Mouse (Mus musculus) liver, adult 2 months (tissue): ENCODE results near the gene Prx. TPM values are rescaled to one million over a fixed set of nuclear protein-coding genes. Genes with fewer than 3 reads are reported as not detected.
A peak's percentile ranks its signal among the peaks of the same experiment; 100 is the strongest.

Source experiments
- DNase-seq: peaks from one replicate; pipeline ENCODE4 v3.0.0-alpha.2; 2011; ENCODE audit warnings: low read depth, low spot score; ENCODE audit errors: extremely low read depth
- H3K27ac ChIP-seq: fragments of 200-500 bp; replicated peaks from 2 replicates; pipeline ENCODE4 v1.5.1; 2012; ENCODE audit warnings: low read depth, mild to moderate bottlenecking, control low read depth, inconsistent platforms, low read length; ENCODE audit not compliant: insufficient read depth
- H3K27me3 ChIP-seq: fragments of 200-500 bp; 2 replicates; pipeline ENCODE4 v1.6.1; 2012; ENCODE audit warnings: mild to moderate bottlenecking, moderate library complexity, low read length, inconsistent platforms; ENCODE audit not compliant: control insufficient read depth, insufficient read depth
- H3K36me3 ChIP-seq: fragments of 200-500 bp; 2 replicates; pipeline ENCODE4 v1.6.1; 2012; ENCODE audit warnings: low read length, inconsistent platforms; ENCODE audit not compliant: control insufficient read depth, insufficient read depth
- H3K4me1 ChIP-seq: fragments of 200-500 bp; 2 replicates; pipeline ENCODE4 v1.6.1; 2011; ENCODE audit warnings: low read length; ENCODE audit not compliant: control insufficient read depth, insufficient read depth
- H3K4me3 ChIP-seq: fragments of 200-500 bp; 2 replicates; pipeline ENCODE4 v1.5.1; 2011; ENCODE audit warnings: low read depth, mild to moderate bottlenecking, control low read depth, low read length, moderate library complexity; ENCODE audit not compliant: insufficient read depth
- H3K79me2 ChIP-seq: fragments of 200-500 bp; 2 replicates; pipeline ENCODE4 v1.6.1; 2012; ENCODE audit warnings: inconsistent platforms, mild to moderate bottlenecking, low read length, moderate library complexity; ENCODE audit not compliant: control insufficient read depth, insufficient read depth
- H3K9ac ChIP-seq: fragments of 200-500 bp; 2 replicates; pipeline ENCODE4 v1.6.1; 2012; ENCODE audit warnings: low read depth, mild to moderate bottlenecking, control low read depth, inconsistent platforms, low read length
- CTCF ChIP-seq: fragments of 200-500 bp; IDR thresholded peaks from 2 replicates; pipeline ENCODE4 v1.5.1; 2011; ENCODE audit warnings: low read depth, low read length, control low read depth
- POLR2A ChIP-seq: fragments of 200-500 bp; IDR thresholded peaks from 2 replicates; pipeline ENCODE4 v1.6.1; 2011; ENCODE audit warnings: low read length, control low read depth; ENCODE audit not compliant: insufficient read depth; ENCODE audit errors: extremely low read depth
- WGBS: fragments of 180-500 bp; shearing (Covaris S2); methylation state at CpG from one replicate; pipeline ENCODE4 v1.1.7; 2018; 5-methylcytosine and 5-hydroxymethylcytosine counted together
- polyA plus RNA-seq: library from polyadenylated mRNA; depleted of rRNA; stranded (reverse); fragments of >200 nt; gene quantifications from 2 replicates; pipeline ENCODE4 v1.2.3, GENCODE M21; 2012
- total RNA-seq: library from RNA; depleted of rRNA; stranded (reverse); fragments of >200 nt; gene quantifications from 2 replicates; pipeline ENCODE4 v1.2.3, GENCODE M21; 2014

The Prx gene
- total and polyA plus RNA-seq, 2 experiments, result 0.07 TPM; not detected in 1

DNA sequence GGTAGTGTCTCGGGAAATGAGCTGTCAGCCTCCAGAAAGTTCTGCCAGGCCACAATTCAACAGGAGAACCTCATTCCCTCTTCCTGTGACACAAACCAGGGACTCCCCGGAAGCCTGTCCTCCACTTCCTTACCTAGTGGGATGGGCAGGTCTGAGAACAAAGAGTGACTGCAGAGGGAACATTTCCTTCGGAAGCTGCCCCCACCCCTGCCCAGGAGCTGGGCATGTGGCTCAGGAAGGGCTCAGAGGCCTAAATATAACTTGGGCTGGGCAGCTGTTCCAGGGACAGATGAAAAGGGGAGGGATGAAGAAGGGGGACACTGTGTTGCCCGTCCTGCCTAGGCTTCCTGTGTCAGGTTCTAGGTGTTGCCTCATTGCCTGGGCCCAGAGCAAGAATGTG, 2.5 kb downstream of the Prx start:
- Histone ChIP-seq H3K4me1 (peaks cover 1% of the 10 kb centered on the region; the same call in 1 of the 2 replicates), H3K27me3 (no peaks in the 10 kb centered on the region), H3K79me2 (no peaks in the 10 kb centered on the region), H3K27ac (no peak overlapping the region), H3K36me3 (no peaks in the 10 kb centered on the region), H3K4me3 (no peak overlapping the region), H3K9ac (no peak overlapping the region)
- TF ChIP-seq CTCF (no peak), POLR2A (no peak)
- 73% methylated on average over 4 of the region's 4 CpGs for WGBS
- no peak for DNase-seq

DNA sequence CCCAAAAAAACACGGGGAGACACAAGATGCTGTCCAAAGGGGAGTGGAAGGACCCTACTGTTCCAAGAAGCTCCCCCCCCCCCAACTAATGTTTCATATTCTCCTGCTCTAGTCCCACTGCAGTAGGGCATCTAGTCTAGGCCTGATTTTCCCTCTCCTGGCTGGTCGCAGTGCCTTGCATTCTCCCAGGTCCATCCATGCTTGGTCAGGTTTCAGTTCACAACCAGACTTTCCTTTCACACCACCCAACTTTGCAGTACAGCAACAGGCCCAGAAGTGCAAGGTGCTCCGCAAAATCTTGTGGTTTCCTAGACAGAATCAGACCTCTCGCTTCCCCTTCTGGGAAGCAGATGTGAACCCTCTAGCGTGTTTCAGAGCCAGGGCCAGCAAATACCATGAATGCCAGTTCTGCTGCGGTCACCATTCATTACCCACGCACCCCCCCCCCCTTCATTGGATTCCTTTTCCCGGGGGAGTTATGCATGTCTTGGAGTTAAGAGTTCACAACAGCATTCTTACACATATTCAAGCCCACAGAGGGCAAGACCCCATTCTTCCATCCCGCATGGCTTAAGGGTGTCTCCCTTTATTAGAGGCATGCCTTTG, 7.7 kb downstream of the Prx start:
- no peaks in the 10 kb centered on the region for H3K36me3 ChIP-seq
- 0 out of 2 replicates have a peak, but pooled peaks cover 1% of the 10 kb centered on the region for H3K4me1 ChIP-seq
- no peak overlapping the region for H3K9ac ChIP-seq
- no peaks in the 10 kb centered on the region for H3K27me3 ChIP-seq
- TF ChIP-seq POLR2A (no peak), CTCF (no peak)
- no peak overlapping the region for H3K27ac ChIP-seq
- H3K79me2 ChIP-seq, result no peaks in the 10 kb centered on the region
- no peak overlapping the region for H3K4me3 ChIP-seq
- DNase-seq, result no peak
- WGBS, result 77% methylated on average over 9 of the region's 9 CpGs

DNA sequence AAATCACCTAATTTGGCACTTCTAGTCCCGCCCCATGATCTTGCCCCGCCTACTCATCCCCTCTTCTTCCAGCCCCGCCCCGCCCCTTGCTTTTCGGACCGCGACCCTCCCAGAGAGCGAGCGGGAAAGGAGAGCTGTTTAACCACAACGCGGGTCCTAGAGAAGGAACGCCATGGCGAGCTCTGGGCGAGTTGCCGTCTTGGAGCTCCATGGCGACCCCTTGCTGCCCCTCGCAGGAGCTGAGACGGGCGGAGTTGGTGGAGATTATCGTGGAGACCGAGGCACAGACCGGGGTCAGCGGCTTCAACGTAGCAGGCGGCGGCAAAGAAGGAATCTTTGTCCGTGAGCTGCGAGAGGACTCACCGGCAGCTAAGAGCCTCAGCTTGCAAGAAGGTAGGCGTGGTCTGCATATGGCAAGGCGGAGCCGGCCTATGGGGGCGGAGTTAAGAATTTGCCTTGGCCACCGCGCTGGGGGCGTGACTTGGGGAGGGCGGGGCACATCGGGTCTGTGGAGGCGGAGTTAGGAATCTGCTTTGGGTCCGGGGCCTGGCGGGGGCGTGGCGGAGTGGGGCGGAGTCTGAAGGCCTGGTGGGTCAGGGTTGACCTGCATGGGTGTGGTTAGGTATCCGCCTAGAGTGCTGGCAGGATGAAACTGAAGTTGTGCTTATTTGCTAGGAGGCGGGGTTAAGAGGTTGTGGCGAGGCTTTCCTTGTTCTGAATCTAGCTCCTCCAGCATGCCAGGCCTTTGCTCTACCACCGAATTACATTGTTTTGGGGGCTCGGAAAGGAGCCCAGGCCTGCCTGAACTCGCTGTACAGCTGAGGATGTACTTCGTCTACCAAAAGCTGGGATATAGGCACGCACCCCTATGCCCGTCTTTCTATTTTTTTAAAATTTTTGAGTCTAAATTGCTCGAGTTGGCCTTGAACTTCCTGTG, 8.9 kb downstream of the Prx start:
- Histone ChIP-seq H3K4me1 (0 out of 2 replicates have a peak, but pooled peaks cover 1% of the 10 kb centered on the region), H3K9ac (peak overlapping the region; percentile 89), H3K4me3 (peak overlapping the region; percentile 93), H3K27me3 (no peaks in the 10 kb centered on the region), H3K79me2 (no peaks in the 10 kb centered on the region), H3K27ac (peak overlapping the region; percentile 76), H3K36me3 (no peaks in the 10 kb centered on the region)
- 1% methylated on average over 54 of the region's 54 CpGs for WGBS
- peak; percentile 92 for DNase-seq
- TF ChIP-seq POLR2A (0 out of 2 replicates have a peak, but pooled peaks have one; percentile 42), CTCF (no peak)

DNA sequence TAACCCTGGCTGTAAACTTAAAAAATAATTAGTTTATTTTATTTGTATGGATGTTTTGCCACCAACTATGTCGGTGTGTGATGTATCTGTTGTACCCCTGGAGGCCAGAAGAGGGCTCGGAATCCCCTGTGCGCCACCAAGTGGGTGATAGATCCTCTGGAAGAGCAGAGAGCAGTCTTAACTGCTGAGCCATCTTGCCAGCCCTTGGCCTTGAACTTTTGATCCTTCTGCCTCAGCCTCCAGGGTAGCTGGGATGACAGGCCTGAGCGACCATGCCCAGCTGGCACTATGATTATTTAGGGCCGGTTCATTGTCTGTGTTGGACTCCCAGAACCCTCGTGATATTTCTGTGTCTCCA, 9.5 kb downstream of the Prx start:
- Histone ChIP-seq H3K79me2 (no peaks in the 10 kb centered on the region), H3K27me3 (no peaks in the 10 kb centered on the region), H3K4me3 (no peak overlapping the region), H3K9ac (no peak overlapping the region), H3K4me1 (0 out of 2 replicates have a peak, but pooled peaks cover 1% of the 10 kb centered on the region), H3K27ac (peak overlapping the region; percentile 44; the same call in 1 of the 2 replicates), H3K36me3 (no peaks in the 10 kb centered on the region)
- 24% methylated on average over 6 of the region's 6 CpGs for WGBS
- TF ChIP-seq POLR2A, result no peak
- TF ChIP-seq CTCF, result peak; percentile 85
- DNase-seq, result peak; percentile 46

DNA sequence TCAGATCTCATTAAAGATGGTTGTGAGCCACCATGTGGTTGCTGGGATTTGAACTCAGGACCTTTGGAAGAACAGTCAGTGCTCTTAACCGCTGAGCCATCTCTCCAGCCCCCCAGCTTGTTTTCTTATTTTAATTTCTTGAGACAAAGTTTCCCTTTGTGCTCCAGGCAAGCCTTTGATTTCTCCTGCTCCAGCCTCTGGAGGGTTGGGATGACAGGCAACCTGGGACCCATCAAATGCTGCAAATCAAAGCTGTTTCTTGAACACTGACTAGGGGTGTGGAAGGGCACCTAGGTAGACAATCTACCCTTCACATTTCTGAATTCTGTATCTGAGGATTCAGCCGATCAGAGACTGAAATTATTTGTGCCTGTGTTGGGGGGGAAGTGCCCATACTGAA, 11.7 kb downstream of the Prx start:
- H3K27me3 ChIP-seq, result no peaks in the 10 kb centered on the region
- TF ChIP-seq POLR2A, result no peak
- no peak for TF ChIP-seq CTCF
- no peaks in the 10 kb centered on the region for H3K36me3 ChIP-seq
- no peaks in the 10 kb centered on the region for H3K79me2 ChIP-seq
- WGBS, result 95% methylated on average over 2 of the region's 2 CpGs
- DNase-seq, result no peak
- H3K9ac ChIP-seq, result no peak overlapping the region
- H3K4me1 ChIP-seq, result 0 out of 2 replicates have a peak, but pooled peaks cover 1% of the 10 kb centered on the region
- no peak overlapping the region for H3K4me3 ChIP-seq
- no peak overlapping the region for H3K27ac ChIP-seq
